Mouse (Mus musculus) adrenal gland, adult 2 months (tissue): ENCODE data around the gene Fam122b. TPM values are rescaled to one million over a fixed set of nuclear protein-coding genes. Genes with fewer than 3 reads are reported as not detected.

Source experiments
- DNase-seq: peaks from one replicate; pipeline ENCODE4 v3.0.0; 2021
- polyA plus RNA-seq: library from polyadenylated mRNA; depleted of rRNA; stranded (reverse); fragments of >200 nt; gene quantifications from 2 replicates; pipeline ENCODE4 v1.2.3, GENCODE M21; 2012; rRNA removed
- total RNA-seq, 2 experiments: library from RNA; stranded (reverse); gene quantifications; 2 replicates each; pipeline ENCODE4 v1.2.3; 2021

The Fam122b gene
- total and polyA plus RNA-seq, 3 experiments: 2.6 to 8.1 (median 7.6) TPM

DNA sequence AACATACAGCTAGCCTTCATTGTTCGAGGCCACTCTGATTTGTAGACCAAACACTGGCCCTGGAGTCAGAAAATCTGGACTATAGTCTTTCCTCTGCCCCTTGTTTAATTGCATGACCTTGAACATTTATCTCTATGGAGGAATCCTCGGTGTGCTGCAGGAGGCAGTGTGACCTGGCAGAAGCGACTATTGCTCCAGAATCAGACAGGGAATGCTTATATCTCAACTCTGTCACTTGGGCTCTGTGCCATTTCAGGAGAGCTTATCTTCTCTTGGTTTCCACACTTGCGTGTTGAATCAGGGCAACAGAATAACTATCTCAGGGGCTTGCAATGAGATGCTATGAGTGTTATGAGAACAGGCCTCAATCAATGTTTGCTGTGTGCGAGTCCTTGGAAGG, 68.0 kb downstream of the Fam122b start:
- no peak for DNase-seq

DNA sequence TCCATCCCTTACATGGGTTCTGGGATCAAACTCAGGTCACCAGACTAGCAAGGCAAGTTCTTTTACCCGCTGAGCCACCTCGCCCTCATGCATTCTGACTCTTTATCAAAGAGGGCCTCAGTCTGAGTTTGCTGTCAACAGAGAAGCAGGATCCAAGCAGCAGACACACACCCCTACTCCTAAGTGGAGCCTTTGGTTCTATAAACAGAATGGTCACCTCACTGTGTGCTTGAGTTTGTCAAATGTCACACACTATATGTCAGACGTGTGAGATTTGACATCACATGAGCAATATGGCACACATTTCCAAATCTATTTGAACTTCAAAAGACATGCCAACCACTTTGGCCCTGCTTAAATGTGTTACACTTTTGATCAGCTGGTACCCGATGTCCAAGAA, 71.9 kb downstream of the Fam122b start:
- DNase-seq: no peak

DNA sequence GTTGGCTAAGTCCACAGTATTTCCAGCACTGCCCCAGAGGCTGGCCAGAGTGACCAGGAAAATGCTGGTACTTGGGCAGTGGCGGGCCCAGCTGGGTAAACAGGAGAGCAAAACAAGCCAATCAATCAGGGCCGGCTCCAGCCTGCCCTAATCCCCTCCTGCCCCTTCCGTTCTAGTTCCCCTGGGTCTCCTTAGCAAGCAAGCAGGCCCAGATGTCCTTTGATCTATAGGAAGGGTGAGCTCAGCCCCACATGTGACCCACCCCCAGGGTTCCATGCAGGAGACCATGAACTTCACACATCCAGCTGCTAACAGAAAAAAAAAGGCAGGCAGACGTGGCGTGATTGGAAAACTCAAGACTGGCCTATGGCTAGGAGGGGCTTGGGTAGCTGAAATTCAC, 73.2 kb downstream of the Fam122b start:
- no peak for DNase-seq

Other genes starting within 250 kb of the Fam122b start
- not detected for gene Plac1, start 29.7 kb downstream of the Fam122b start, total RNA-seq
- gene Plac1, start 29.7 kb downstream of the Fam122b start, polyA plus RNA-seq: not detected in 2 replicates
- gene Fam122c, start 3.6 kb upstream of the Fam122b start, total RNA-seq: not detected
- not detected in 2 replicates for gene Fam122c, start 3.6 kb upstream of the Fam122b start, polyA plus RNA-seq
- gene Mospd1, start 100.7 kb upstream of the Fam122b start, total RNA-seq: 10 to 100 TPM; 18.4 to 25.8 TPM
- 0.27 and 0.42 TPM in 2 replicates for gene Mospd1, start 100.7 kb upstream of the Fam122b start, polyA plus RNA-seq
- gene Etd, start 165.1 kb upstream of the Fam122b start, total RNA-seq: not detected
- gene Etd, start 165.1 kb upstream of the Fam122b start, polyA plus RNA-seq: not detected in 2 replicates